Mouse (Mus musculus) liver (tissue): ENCODE data around the gene Prkcb.

ENCODE experiments used
- DNase-seq: peaks from one replicate; pipeline ENCODE4 v3.0.0-alpha.2; 2020; ENCODE audit warnings: mixed read lengths

Prkcb gene

DNA sequence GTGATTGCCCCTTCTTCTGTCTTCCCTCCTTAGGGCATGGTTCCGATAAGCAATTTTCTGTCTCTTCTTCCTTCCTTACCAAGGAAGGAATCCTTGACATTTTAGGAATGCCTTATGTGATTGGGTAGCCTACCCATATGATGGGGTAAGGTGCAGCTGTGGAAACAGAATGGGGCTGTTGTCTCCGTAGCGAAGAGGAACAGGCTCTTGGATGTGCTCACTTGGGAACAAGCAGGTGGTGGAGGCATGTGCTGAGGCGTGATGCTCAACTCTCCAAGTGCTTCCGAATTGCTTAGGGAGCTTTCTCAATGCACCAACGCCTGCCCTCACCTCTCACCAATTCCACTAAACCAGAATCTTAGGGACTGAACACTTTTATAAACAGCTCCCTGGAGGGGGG, 124.7 kb downstream of the Prkcb start:
- DNase-seq, result no peak

DNA sequence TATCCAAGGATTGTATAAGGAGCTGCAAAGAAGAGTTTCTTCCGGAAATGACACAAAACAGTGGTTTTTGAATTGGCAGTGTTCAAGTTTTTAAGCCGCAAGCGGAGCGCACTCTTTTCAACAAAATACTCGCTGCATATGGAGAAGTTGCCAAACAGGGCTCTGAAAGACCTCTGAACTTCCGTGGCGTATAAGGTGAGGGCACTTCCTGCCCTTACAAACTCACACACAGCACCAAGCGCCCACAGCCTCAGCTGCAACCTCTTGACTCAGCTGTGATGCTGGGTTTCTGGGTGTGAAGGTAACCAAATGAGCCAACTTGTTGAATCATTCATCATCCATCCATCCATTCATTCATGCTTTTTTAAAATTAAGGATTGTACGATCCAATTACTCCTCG, 125.6 kb downstream of the Prkcb start:
- DNase-seq, result no peak

- DNase-seq, result no peak
Measured at GRCm38 (mm10) chr7:122414608-122415007, 126.1 kb downstream of the Prkcb start.

DNA sequence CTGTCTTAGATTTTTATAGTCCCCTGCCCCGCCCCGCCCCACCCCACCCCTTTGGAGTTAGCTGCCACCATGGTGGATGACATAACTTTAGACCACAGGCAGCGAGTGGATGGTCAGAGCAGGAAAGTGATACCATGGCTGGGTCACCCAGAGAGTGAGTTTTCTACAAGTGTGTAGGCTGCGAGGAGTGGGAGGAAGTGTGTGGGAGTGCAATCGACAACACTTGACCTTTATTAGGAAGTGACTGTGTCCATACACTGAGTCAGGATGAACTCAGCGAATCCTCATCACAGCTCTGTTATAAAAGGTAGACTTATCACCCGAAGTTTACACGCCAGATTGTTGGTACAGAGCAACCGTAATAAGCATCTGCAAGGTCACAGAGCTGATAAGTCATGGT, 126.8 kb downstream of the Prkcb start:
- no peak for DNase-seq

GRCm38 (mm10) chr7:122415904-122416303, 127.4 kb downstream of the Prkcb start:
- DNase-seq, result no peak

- no peak for DNase-seq
Measured at GRCm38 (mm10) chr7:122418551-122418950, 130.0 kb downstream of the Prkcb start.

DNA sequence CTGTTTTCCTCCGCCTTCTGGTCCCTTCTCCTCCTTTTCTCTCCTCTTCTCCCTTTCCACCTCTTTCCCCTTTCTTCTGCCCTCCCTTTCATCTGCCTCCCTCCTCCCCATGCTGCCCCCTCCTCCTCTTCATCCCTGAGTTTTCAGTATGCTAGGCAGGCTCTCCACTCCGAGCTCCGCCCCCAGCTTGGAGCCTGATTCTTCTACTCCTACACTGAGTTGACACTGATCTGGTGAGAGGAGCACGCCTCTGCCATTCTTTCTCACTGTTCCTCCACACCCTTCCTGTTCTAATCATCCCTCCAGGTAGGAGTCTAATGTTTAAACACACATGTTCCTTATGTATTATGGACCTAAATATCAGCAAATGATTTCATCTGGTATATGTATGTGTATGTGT, 135.3 kb downstream of the Prkcb start:
- DNase-seq, result no peak

DNA sequence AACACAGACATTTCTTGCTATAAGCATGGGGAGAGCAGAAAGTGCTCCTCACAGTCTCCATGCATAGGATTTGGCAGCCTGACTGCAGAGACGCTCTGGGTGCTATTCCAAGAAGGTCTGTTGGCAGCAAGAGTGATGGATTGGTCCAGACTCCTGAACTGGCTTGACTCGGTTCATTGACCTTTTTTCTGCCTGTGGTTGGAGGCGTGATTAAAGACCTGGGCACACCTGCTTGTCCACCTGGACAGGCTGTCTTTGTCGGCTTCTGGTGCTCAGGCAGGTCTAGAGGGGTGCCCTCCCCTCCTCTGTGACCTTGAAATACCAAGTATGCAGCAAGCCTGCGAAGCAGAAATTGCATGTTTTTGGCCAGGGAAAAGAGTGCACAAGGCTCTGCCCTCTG, 140.6 kb downstream of the Prkcb start:
- DNase-seq, result no peak

- no peak for DNase-seq
Measured at GRCm38 (mm10) chr7:122432401-122432800, 143.8 kb downstream of the Prkcb start.

GRCm38 (mm10) chr7:122433377-122433776, 144.8 kb downstream of the Prkcb start:
- DNase-seq, result no peak

DNA sequence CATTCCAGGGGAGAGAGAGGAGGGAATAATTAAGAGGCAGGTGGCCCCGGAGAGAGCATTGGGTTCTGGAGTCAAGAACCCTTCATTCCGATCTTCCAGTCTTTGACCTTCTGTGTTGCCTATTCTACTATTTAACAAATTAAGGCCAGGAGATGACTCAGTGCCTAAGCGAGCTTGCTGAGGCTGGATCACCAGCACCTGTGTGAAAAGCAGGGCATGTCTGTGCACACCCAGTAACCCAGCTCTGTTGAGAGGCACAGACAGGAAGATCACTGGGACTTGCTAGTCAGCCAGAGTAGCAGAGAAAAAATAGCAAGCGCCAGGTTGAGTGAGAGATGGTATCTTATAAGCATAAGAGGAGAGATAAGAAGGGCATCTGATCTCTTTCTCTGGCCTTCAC, 146.4 kb downstream of the Prkcb start:
- no peak for DNase-seq

DNA sequence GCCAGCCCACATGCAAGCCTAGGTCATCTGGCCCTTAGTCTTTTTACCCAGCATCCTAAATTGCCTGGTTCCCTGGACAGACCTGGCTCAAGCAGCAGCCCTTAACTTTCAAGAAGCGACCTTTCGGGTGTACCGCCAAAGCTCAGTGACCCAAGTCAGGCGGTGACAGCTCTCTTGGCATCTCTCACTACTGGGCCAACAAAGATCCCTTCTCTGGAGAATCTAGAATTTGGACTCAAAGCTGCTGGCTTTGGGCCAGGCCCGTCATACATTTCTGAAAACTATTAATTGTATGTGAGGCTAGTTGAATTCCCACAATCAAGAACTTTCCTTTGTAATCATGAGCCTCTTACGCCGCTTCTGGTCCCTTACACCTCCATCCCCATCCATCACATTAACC, 147.0 kb downstream of the Prkcb start:
- no peak for DNase-seq

DNA sequence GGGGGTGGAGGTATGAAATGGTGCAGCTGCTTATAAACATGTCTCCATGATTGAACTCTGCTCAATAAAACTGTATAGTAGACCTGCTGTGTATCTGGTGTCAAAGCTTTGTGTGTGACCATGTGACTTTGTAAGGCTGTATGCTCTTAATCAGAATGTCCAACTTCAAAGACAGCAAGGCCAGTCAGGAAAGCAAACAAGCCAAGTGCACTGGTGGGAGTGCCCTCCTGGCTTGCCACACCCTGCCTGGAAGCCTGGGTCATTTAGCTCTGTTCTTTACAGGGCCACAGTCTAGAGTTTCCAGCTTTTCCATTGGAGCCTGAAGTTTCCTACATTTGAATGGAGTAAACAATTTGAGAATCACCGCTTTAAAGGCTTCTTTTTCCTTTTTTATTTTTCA, 148.8 kb downstream of the Prkcb start:
- DNase-seq, result no peak

DNA sequence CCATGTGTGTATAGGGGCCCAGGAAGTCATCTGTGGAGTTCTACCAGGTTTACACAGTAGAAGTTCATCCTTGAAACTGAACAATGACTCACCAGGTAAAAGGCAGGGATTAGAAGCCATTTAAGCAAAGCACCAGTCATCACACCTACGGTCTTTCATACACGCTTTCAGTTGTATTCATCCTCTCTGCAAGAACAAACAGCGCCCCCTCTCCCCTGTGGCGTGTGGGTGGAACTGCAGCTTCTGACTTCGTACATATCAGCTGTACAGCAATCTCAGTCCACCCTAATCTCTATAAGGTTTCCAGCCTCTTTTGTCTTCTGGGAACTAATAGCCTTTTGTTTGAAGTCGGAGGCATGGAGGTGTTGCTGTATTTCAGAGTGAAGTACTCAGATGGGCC, 156.5 kb downstream of the Prkcb start:
- peak; percentile 52 for DNase-seq

DNA sequence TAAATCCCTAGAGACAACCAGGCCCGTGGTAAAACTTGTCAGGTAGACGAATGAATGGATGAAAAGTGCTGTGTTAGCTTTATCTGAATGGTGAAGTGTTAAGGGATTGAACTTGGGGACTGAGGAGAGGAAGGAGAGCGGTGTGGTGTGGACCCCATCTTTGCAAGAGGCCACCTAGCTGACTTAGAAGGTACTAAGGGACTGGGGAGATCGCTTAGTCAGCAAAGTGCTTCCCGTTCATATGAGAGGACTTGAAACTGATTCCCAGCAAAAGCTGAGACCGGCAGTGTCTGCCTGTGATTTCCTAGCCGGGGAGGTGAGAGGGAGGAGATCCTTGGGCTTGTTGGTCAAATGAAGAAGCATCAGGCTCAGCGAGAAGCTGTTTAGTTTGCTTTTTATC, 164.1 kb downstream of the Prkcb start:
- no peak for DNase-seq

- DNase-seq, result peak; percentile 75
Measured at GRCm38 (mm10) chr7:122459203-122459965, 170.8 kb downstream of the Prkcb start.

DNA sequence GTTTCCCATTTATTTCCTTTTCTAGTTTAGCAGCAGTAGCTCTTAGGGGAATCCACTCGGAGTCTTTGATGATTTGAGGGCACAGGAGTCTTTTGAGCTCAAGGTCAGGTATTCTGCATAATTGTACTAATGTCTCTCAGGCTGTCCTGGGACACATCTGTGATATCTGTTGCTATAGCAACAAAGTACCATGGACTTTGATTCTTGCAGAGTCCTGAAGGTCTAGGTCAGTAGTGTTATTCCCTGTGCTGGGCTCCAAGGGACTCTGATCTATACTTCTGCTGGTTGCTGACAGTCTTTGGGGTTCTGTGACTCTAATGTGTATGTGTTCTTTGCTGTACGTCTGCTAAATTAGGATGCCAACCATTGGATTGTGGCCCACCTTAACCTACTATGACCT, 171.5 kb downstream of the Prkcb start:
- no peak for DNase-seq

GRCm38 (mm10) chr7:122465823-122466549, 177.4 kb downstream of the Prkcb start:
- no peak for DNase-seq

- no peak for DNase-seq
Measured at GRCm38 (mm10) chr7:122466722-122467121, 178.2 kb downstream of the Prkcb start.

DNA sequence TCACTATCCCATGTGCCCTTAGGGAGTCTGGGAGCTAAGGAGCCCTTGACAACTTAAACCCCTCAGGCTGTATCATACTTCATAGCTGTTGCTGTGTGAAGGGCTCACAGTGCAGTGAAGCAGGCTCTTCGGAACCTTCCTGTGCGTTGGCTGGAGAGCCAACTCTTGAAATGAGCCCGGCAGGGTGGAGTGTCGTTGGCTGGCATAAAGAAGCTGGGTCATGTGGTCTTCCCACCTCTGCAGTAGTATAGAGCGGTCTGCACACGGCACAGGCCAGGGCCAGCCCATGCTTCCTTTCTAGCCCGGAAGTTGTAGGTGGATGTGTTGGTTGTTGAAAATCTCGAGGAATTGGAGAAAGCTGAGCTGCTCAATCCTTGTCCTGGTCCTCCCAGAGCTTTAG, 179.3 kb downstream of the Prkcb start:
- DNase-seq, result no peak

DNA sequence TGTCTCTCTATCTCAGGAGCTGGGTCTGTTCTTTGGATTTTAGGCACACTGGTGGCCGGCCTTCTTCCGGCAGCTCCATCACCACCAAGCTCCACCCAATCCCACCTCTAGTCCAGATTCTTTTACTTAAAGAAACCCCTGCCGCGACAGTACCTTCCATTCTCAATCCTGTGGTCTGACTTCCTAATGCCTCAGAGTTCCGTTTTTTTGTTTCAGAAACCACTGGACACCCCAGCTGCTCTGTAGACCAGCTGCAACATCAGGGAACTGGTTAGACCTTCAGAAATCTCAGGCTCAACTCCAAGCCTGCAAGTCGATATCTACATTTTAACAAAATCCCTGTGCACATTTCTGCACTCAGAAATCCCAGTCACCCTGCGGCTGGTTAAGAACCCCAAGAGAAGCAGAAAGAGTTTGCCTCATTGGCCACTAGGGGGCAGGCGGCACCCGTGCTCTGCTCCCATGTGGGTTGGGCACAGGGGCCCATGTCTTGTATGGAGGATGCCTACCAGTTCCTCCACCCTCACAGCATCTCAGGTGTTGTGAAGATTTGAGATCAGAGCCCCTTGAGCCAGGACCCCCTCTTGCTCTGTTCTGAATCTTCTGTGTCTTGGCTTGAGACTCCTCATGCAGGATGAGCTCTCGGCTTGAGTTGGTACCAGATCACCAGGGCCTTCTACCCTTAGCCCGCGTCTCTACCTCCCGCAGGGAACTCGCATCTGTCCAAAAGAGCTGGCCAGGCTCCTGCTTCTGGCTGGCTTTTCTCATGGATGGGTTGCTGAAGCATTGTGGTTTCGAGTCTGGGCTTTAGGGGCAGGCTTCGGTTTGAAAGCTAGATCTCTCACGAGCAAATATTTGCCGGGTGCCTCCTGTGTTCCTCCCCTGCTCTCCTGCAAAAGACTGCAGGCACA, 182.1 kb downstream of the Prkcb start:
- peak; percentile 64 for DNase-seq

GRCm38 (mm10) chr7:122472223-122472622, 183.7 kb downstream of the Prkcb start:
- DNase-seq, result no peak

GRCm38 (mm10) chr7:122475038-122475437, 186.5 kb downstream of the Prkcb start:
- no peak for DNase-seq
